28 mouse cellular contexts compared by ENCODE assay signal in the genomic region with DNA sequence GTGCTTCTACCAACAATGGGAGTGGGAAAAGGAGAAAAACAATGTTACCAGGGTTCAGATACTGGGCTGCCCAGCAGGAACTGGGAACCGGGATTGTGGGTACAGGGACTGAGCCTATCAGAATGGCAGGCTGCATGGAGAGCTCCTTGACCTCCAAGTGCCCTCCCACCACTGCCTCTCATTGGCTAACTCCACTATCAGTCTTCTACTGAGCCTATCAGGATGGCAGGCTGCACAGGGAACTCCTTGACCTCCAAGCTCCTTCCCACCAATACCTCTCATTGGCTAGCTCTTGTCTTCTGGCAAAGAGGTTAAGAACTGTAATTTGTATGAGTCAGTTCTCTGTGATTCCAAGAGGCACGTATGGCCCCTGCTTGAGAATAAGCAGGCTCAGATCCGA.
DNase-seq lines count a peak whose midpoint lies in the region; ATAC-seq and TF ChIP-seq lines count a peak whose summit lies in the region.
"Had no signal": no experiment of that assay in that cellular context is flagged by ENCODE, and none has a peak within 500 bp of the region (broad histone marks: within the 10 kb centered on the region; RNA-seq: fewer than 3 reads in every experiment).

No protein-coding gene starts in this region.

- H3K9ac ChIP-seq in forebrain, embryonic 16.5 days (replicated peaks; ENCODE audit: low read depth, low read length): no peak overlapping the region
- H3K9ac ChIP-seq: embryonic facial prominence, embryonic 13.5 days; forebrain, embryonic 13.5 days; heart, embryonic 15.5 days; hindbrain, embryonic 13.5 days; liver, embryonic 13.5 days; midbrain, embryonic 12.5 days had no signal

- TF ChIP-seq POLR2A in testis, adult 2 months (IDR thresholded peaks at IDR 0.05; ENCODE audit: control insufficient read depth, low read depth, low read length): no peak

- no peak overlapping the region for H3K4me2 ChIP-seq in forebrain, embryonic 16.5 days (ENCODE audit: low read length)
- H3K4me2 ChIP-seq: embryonic facial prominence, embryonic 13.5 days; forebrain, embryonic 13.5 days; heart, embryonic 15.5 days; hindbrain, embryonic 13.5 days; liver, embryonic 13.5 days; midbrain, embryonic 12.5 days had no signal

- H3K36me3 ChIP-seq in testis, adult 2 months (ENCODE audit: control insufficient read depth, insufficient read depth, low read length): no peaks in the 10 kb centered on the region
- H3K36me3 ChIP-seq in forebrain, embryonic 16.5 days (ENCODE audit: control insufficient read depth, insufficient read depth): no peaks in the 10 kb centered on the region
- H3K36me3 ChIP-seq: embryonic facial prominence, embryonic 13.5 days; G1E; heart, embryonic 15.5 days; hindbrain, embryonic 13.5 days; liver, embryonic 13.5 days; midbrain, embryonic 12.5 days had no signal

- ATAC-seq in forebrain, embryonic 16.5 days: no peak
- ATAC-seq: CD4-positive, CD25-positive, alpha-beta regulatory T cell, adult 4 months; forebrain, embryonic 13.5 days; inflammation-experienced regulatory T-cells, adult 6 months had no signal

- H3K4me1 ChIP-seq in testis, adult 2 months (ENCODE audit: control insufficient read depth, insufficient read depth, low read length): peaks cover 2% of the 10 kb centered on the region; the same call in 1 of the 2 replicates
- peaks cover 2% of the 10 kb centered on the region; the same call in 1 of the 2 replicates for H3K4me1 ChIP-seq in forebrain, embryonic 16.5 days (replicated peaks; ENCODE audit: control insufficient read depth, insufficient read depth, low read length)
- H3K4me1 ChIP-seq: heart, embryonic 15.5 days; liver, embryonic 13.5 days had no signal

- H3K27ac ChIP-seq in testis, adult 2 months (ENCODE audit: control insufficient read depth, insufficient read depth, low read depth, low read length): no peak overlapping the region
- no peak overlapping the region for H3K27ac ChIP-seq in forebrain, embryonic 16.5 days (ENCODE audit: low read length)
- H3K27ac ChIP-seq: embryonic facial prominence, embryonic 13.5 days; forebrain, embryonic 13.5 days; heart, adult 2 months; heart, embryonic 15.5 days; hindbrain, embryonic 13.5 days; liver, embryonic 13.5 days; midbrain, embryonic 12.5 days had no signal

- no peaks in the 10 kb centered on the region for H3K27me3 ChIP-seq in testis, adult 2 months (ENCODE audit: control insufficient read depth, insufficient read depth, low read length)
- H3K27me3 ChIP-seq in forebrain, embryonic 16.5 days (replicated peaks; ENCODE audit: control insufficient read depth, insufficient read depth, low read length): no peaks in the 10 kb centered on the region
- H3K27me3 ChIP-seq: embryonic facial prominence, embryonic 13.5 days; heart, embryonic 15.5 days; hindbrain, embryonic 13.5 days; liver, embryonic 13.5 days; midbrain, embryonic 12.5 days had no signal

- WGBS in forebrain, embryonic 16.5 days: 83% methylated on average over 3 of the region's 3 CpGs

- 0 out of 2 replicates have a peak overlapping the region, but pooled peaks have one; percentile 31 for H3K4me3 ChIP-seq in testis, adult 2 months (ENCODE audit: control insufficient read depth, low read depth, low read length)
- H3K4me3 ChIP-seq in forebrain, embryonic 16.5 days (replicated peaks; ENCODE audit: low read length): no peak overlapping the region
- H3K4me3 ChIP-seq: embryonic facial prominence, embryonic 13.5 days; forebrain, embryonic 13.5 days; heart, adult 2 months; heart, embryonic 15.5 days; hindbrain, embryonic 13.5 days; liver, embryonic 13.5 days; midbrain, embryonic 12.5 days had no signal

- no peaks in the 10 kb centered on the region for H3K9me3 ChIP-seq in forebrain, embryonic 16.5 days (ENCODE audit: control insufficient read depth, low read length)
- H3K9me3 ChIP-seq: embryonic facial prominence, embryonic 13.5 days; forebrain, embryonic 13.5 days; heart, embryonic 15.5 days; hindbrain, embryonic 13.5 days; liver, embryonic 13.5 days; midbrain, embryonic 12.5 days had no signal

- TF ChIP-seq CTCF in testis, adult 2 months (IDR thresholded peaks at IDR 0.05; ENCODE audit: control insufficient read depth, insufficient read depth, insufficient replicate concordance, low read depth, low read length): no peak

- DNase-seq in testis, postnatal 10 days (ENCODE audit: low spot score): no peak
- peak; percentile 22 for DNase-seq in embryo, embryonic 10 days (ENCODE audit: low spot score)
- peak; percentile 13 for DNase-seq in retina, embryonic 14.5 days (ENCODE audit: low spot score)
- no peak for DNase-seq in heart, adult 9 months (ENCODE audit: low spot score in 2 of 2)
- no peak for DNase-seq in right cerebral cortex, postnatal 10 days (ENCODE audit: low spot score in 2 of 2)
- DNase-seq: adrenal gland, postnatal 36 days; cerebellum, adult 9-10 months; gastrocnemius, postnatal 10 days; heart, adult 2 months; heart, postnatal 36 days; kidney, adult 8-10 months; kidney, postnatal 10 days; liver, embryonic 13.5 days; lung, adult 2 months; lung, postnatal 14 days; right cerebral cortex, postnatal 25 days; thymus, adult 18-20 months; thymus, postnatal 36 days had no signal

Comparison
In these comparisons a context has a peak if more than half of its experiments do, and no peak if none do; other contexts are left out.
1. DNase-seq: peak in embryo, embryonic 10 days (single experiment) and retina, embryonic 14.5 days (single experiment); none in testis, postnatal 10 days (single experiment), heart, adult 9 months (0 of 2) and right cerebral cortex, postnatal 10 days (0 of 2).